Mouse (Mus musculus): ENCODE data around the gene Mgme1. TPM values are rescaled to one million over a fixed set of nuclear protein-coding genes. Genes with fewer than 3 reads are reported as not detected.
A peak's percentile ranks its signal among the peaks of the same experiment; 100 is the strongest.

The Mgme1 gene
- polyA plus RNA-seq, 1 experiment from 2014 or later, result 5.4 TPM

- Histone ChIP-seq H3K9ac (replicated peaks) (no peak overlapping the region), H3K9me3 (ENCODE audit: low read length) (no peaks in the 10 kb centered on the region; the same call in none of the 2 replicates), H3K4me1 (ENCODE audit: insufficient read depth) (no peaks in the 10 kb centered on the region; the same call in 1 of the 2 replicates), H3K4me3 (ENCODE audit: low read depth, low read length) (no peak overlapping the region), H3K27ac (ENCODE audit: low read depth) (0 out of 2 replicates have a peak overlapping the region, but pooled peaks have one; percentile 2), H3K27me3 (ENCODE audit: insufficient read depth, low read length) (no peaks in the 10 kb centered on the region), H3K36me3 (replicated peaks; ENCODE audit: insufficient read depth, low read length) (no peaks in the 10 kb centered on the region), H3K4me2 (ENCODE audit: low read depth, low read length) (no peak overlapping the region)
- TF ChIP-seq CTCF (IDR thresholded peaks at IDR 0.05; ENCODE audit: low read depth) (no peak), EP300 (IDR thresholded peaks at IDR 0.05; ENCODE audit: low read depth) (no peak)
- ATAC-seq (no peak), DNase-seq (no peak)
- 51% methylated on average over 2 of the region's 2 CpGs for WGBS (ENCODE audit: insufficient replicate concordance)
These were observed 31.1 kb upstream of the Mgme1 start for GRCm38 (mm10) chr2:144239318-144239717.

- Histone ChIP-seq H3K36me3 (replicated peaks; ENCODE audit: insufficient read depth, low read length) (no peaks in the 10 kb centered on the region), H3K27ac (ENCODE audit: low read depth) (0 out of 2 replicates have a peak overlapping the region, but pooled peaks have one; percentile 2), H3K4me3 (ENCODE audit: low read depth, low read length) (no peak overlapping the region), H3K4me1 (ENCODE audit: insufficient read depth) (no peaks in the 10 kb centered on the region; the same call in 1 of the 2 replicates), H3K9me3 (ENCODE audit: low read length) (no peaks in the 10 kb centered on the region), H3K9ac (replicated peaks) (no peak overlapping the region), H3K4me2 (ENCODE audit: low read depth, low read length) (no peak overlapping the region), H3K27me3 (ENCODE audit: insufficient read depth, low read length) (no peaks in the 10 kb centered on the region)
- TF ChIP-seq EP300 (IDR thresholded peaks at IDR 0.05; ENCODE audit: low read depth) (no peak), CTCF (IDR thresholded peaks at IDR 0.05; ENCODE audit: low read depth) (no peak)
- WGBS (ENCODE audit: insufficient replicate concordance), result 69% methylated on average over 3 of the region's 3 CpGs
- DNase-seq (no peak), ATAC-seq (no peak)
These were observed 30.2 kb upstream of the Mgme1 start for GRCm38 (mm10) chr2:144240095-144240899.

GRCm38 (mm10) chr2:144245464-144245863, 25.0 kb upstream of the Mgme1 start:
- Histone ChIP-seq H3K27ac (ENCODE audit: low read depth) (peak overlapping the region; percentile 66), H3K36me3 (replicated peaks; ENCODE audit: insufficient read depth, low read length) (peaks cover 11% of the 10 kb centered on the region), H3K9me3 (ENCODE audit: low read length) (no peaks in the 10 kb centered on the region), H3K4me2 (ENCODE audit: low read depth, low read length) (no peak overlapping the region), H3K27me3 (ENCODE audit: insufficient read depth, low read length) (no peaks in the 10 kb centered on the region), H3K9ac (replicated peaks) (no peak overlapping the region), H3K4me3 (ENCODE audit: low read depth, low read length) (no peak overlapping the region), H3K4me1 (ENCODE audit: insufficient read depth) (peaks cover 20% of the 10 kb centered on the region)
- peak; percentile 34 for ATAC-seq
- DNase-seq, result no peak
- no peak for TF ChIP-seq CTCF (IDR thresholded peaks at IDR 0.05; ENCODE audit: low read depth)
- TF ChIP-seq EP300 (IDR thresholded peaks at IDR 0.05; ENCODE audit: low read depth), result no peak
- WGBS (ENCODE audit: insufficient replicate concordance), result 43% methylated on average over 7 of the region's 7 CpGs

GRCm38 (mm10) chr2:144246270-144246669, 24.2 kb upstream of the Mgme1 start:
- H3K27me3 ChIP-seq (ENCODE audit: insufficient read depth, low read length), result no peaks in the 10 kb centered on the region
- H3K9me3 ChIP-seq (ENCODE audit: low read length), result no peaks in the 10 kb centered on the region
- H3K27ac ChIP-seq (ENCODE audit: low read depth), result peak overlapping the region; percentile 66
- H3K4me3 ChIP-seq (ENCODE audit: low read depth, low read length), result no peak overlapping the region
- DNase-seq (no peak), ATAC-seq (peak; percentile 26; the same call in 1 of the 2 replicates)
- 63% methylated on average over 2 of the region's 2 CpGs for WGBS (ENCODE audit: insufficient replicate concordance)
- H3K4me1 ChIP-seq (ENCODE audit: insufficient read depth), result peaks cover 20% of the 10 kb centered on the region
- TF ChIP-seq EP300 (IDR thresholded peaks at IDR 0.05; ENCODE audit: low read depth) (no peak), CTCF (IDR thresholded peaks at IDR 0.05; ENCODE audit: low read depth) (no peak)
- H3K36me3 ChIP-seq (replicated peaks; ENCODE audit: insufficient read depth, low read length), result peaks cover 19% of the 10 kb centered on the region
- no peak overlapping the region for H3K9ac ChIP-seq (replicated peaks)
- H3K4me2 ChIP-seq (ENCODE audit: low read depth, low read length), result no peak overlapping the region

GRCm38 (mm10) chr2:144247337-144247978, 23.0 kb upstream of the Mgme1 start:
- H3K4me1 ChIP-seq (ENCODE audit: insufficient read depth), result peaks cover 20% of the 10 kb centered on the region
- H3K9me3 ChIP-seq (ENCODE audit: low read length), result no peaks in the 10 kb centered on the region
- no peak overlapping the region for H3K9ac ChIP-seq (replicated peaks)
- H3K36me3 ChIP-seq (replicated peaks; ENCODE audit: insufficient read depth, low read length), result peaks cover 29% of the 10 kb centered on the region
- DNase-seq (no peak), ATAC-seq (peak; percentile 53)
- no peaks in the 10 kb centered on the region for H3K27me3 ChIP-seq (ENCODE audit: insufficient read depth, low read length)
- H3K27ac ChIP-seq (ENCODE audit: low read depth), result peak overlapping the region; percentile 52; the same call in 1 of the 2 replicates
- H3K4me2 ChIP-seq (ENCODE audit: low read depth, low read length), result no peak overlapping the region
- H3K4me3 ChIP-seq (ENCODE audit: low read depth, low read length), result no peak overlapping the region
- 31% methylated on average over 5 of the region's 5 CpGs for WGBS (ENCODE audit: insufficient replicate concordance)
- TF ChIP-seq CTCF (IDR thresholded peaks at IDR 0.05; ENCODE audit: low read depth) (no peak), EP300 (IDR thresholded peaks at IDR 0.05; ENCODE audit: low read depth) (no peak)

All from liver, postnatal 0 days (tissue).